Mouse (Mus musculus): ENCODE data around the gene Snx15. TPM values are rescaled to one million over a fixed set of nuclear protein-coding genes. Genes with fewer than 3 reads are reported as not detected.

The Snx15 gene
- total and polyA plus RNA-seq, 3 experiments = 15.3 to 15.7 (median 15.6) TPM

DNA sequence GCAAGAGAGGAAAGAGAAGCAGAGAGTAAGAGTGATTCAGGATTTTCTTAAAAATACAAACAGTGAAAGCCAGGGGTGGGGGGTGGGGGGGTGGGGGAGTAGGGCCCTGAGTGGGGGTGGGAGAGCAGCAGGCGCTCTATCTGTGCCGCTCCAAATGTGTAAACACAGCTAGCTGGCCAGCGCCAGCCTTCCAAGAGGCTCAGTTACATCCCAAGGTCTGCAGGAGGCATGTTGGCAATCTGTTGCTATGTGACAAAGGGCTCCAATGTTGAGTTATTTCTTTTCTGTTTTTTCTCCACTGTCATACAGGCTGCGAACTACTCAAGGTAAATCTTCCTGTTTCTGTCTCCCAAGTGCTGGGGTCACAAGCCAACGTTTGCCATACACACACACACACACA is 46.7 kb upstream of the Snx15 start:
- Histone ChIP-seq H3K9ac (ENCODE audit: insufficient read depth, low read depth) (no peak overlapping the region), H3K36me3 (replicated peaks in 1 of 2; ENCODE audit: control insufficient read depth in 1 of 2, insufficient read depth in 1 of 2, low read length in 1 of 2) (no peaks in the 10 kb centered on the region), H3K4me1 (ENCODE audit: control insufficient read depth in 1 of 2, insufficient read depth in 2 of 2) (no peaks in the 10 kb centered on the region), H3K27ac (ENCODE audit: insufficient read depth, low read depth) (no peak overlapping the region), H3K9me3 (replicated peaks; ENCODE audit: low read length) (no peaks in the 10 kb centered on the region), H3K4me2 (ENCODE audit: insufficient read depth, low read depth, poor library complexity, severe bottlenecking) (no peak overlapping the region), H3K79me2 (replicated peaks; ENCODE audit: control insufficient read depth, extremely low read depth, insufficient read depth, poor library complexity, severe bottlenecking) (no peaks in the 10 kb centered on the region), H3K27me3 (replicated peaks) (peaks cover 29% of the 10 kb centered on the region), H3K4me3 (replicated peaks in 1 of 3; ENCODE audit: low read depth in 2 of 3, low read length in 2 of 3, poor library complexity in 1 of 3) (no peak overlapping the region)
- dilution Hi-C loops (cut with MboI; ENCODE audit: extremely low pct_ligation_motif_present, extremely low pct_unique_long_range_greater_than_20kb, low sequenced_read_pairs) = no loop called here
- in situ Hi-C loops (cut with MboI; ENCODE audit: low pct_ligation_motif_present, low pct_unique_long_range_greater_than_20kb, low sequenced_read_pairs) = loop anchor here (25.0 kb wide), 1 partner anchor 138 kb away; the partner anchor contains the start of gene Cdc42bpg
- no peak for DNase-seq (ENCODE audit: extremely low read depth)
- TF ChIP-seq ELF1 (IDR thresholded peaks at IDR 0.05; ENCODE audit: low read depth, low read length) (no peak), POLR2AphosphoS2 (IDR thresholded peaks at IDR 0.05; ENCODE audit: low read depth, low read length) (no peak)

DNA sequence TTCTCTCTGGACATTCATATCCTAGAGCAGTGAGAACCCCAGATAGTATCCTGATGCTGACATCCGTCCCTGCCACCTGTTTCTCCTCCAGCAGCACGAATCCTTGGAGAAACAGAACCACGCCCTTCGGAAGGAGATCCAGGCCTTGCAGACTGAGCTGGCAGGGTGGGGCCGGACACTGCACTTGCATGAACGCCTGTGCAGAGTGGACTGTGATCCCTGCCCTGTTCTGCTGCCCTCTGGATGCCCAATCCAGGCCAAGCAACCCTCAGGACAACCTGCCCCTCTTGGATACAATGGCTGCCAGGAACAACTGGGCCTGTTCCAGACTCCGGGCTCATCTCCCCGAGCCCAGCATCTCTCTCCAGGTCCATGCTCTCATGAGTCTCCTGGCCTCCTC is 43.1 kb upstream of the Snx15 start:
- Histone ChIP-seq H3K4me3 (replicated peaks in 1 of 3; ENCODE audit: low read depth in 2 of 3, low read length in 2 of 3, poor library complexity in 1 of 3) (no peak overlapping the region), H3K4me1 (ENCODE audit: control insufficient read depth in 1 of 2, insufficient read depth in 2 of 2) (no peaks in the 10 kb centered on the region), H3K79me2 (replicated peaks; ENCODE audit: control insufficient read depth, extremely low read depth, insufficient read depth, poor library complexity, severe bottlenecking) (no peaks in the 10 kb centered on the region), H3K9ac (ENCODE audit: insufficient read depth, low read depth) (no peak overlapping the region), H3K27ac (ENCODE audit: insufficient read depth, low read depth) (no peak overlapping the region), H3K9me3 (replicated peaks; ENCODE audit: low read length) (peaks cover 4% of the 10 kb centered on the region), H3K27me3 (replicated peaks) (peaks cover 28% of the 10 kb centered on the region), H3K4me2 (ENCODE audit: insufficient read depth, low read depth, poor library complexity, severe bottlenecking) (no peak overlapping the region), H3K36me3 (replicated peaks in 1 of 2; ENCODE audit: control insufficient read depth in 1 of 2, insufficient read depth in 1 of 2, low read length in 1 of 2) (no peaks in the 10 kb centered on the region)
- dilution Hi-C loops (cut with MboI; ENCODE audit: extremely low pct_ligation_motif_present, extremely low pct_unique_long_range_greater_than_20kb, low sequenced_read_pairs) (no loop called here), in situ Hi-C loops (cut with MboI; ENCODE audit: low pct_ligation_motif_present, low pct_unique_long_range_greater_than_20kb, low sequenced_read_pairs) (loop anchor here (25.0 kb wide), 1 partner anchor 141 kb away; the partner anchor contains the start of gene Cdc42bpg)
- no peak for DNase-seq (ENCODE audit: extremely low read depth)
- TF ChIP-seq ZNF384 (IDR thresholded peaks at IDR 0.05; ENCODE audit: low read depth, low read length) (no peak), MAX (IDR thresholded peaks at IDR 0.05; ENCODE audit: low read length) (no peak), CHD2 (IDR thresholded peaks at IDR 0.05; ENCODE audit: low read length) (no peak), MAZ (IDR thresholded peaks at IDR 0.05; ENCODE audit: low read depth, low read length) (no peak), POLR2AphosphoS2 (IDR thresholded peaks at IDR 0.05; ENCODE audit: low read depth, low read length) (no peak), HCFC1 (IDR thresholded peaks at IDR 0.05; ENCODE audit: low read depth, low read length) (no peak), ZMIZ1 (IDR thresholded peaks at IDR 0.05; ENCODE audit: low read depth, low read length) (no peak), RAD21 (IDR thresholded peaks at IDR 0.05; ENCODE audit: low read depth, low read length) (no peak), ZKSCAN1 (IDR thresholded peaks at IDR 0.05; ENCODE audit: borderline replicate concordance, low read depth, low read length) (no peak), BHLHE40 (IDR thresholded peaks at IDR 0.05; ENCODE audit: low read depth, low read length) (no peak), MEF2A (IDR thresholded peaks at IDR 0.05; ENCODE audit: borderline replicate concordance, low read depth, low read length) (no peak), MXI1 (IDR thresholded peaks at IDR 0.05; ENCODE audit: low read depth, low read length) (no peak), PAX5 (IDR thresholded peaks at IDR 0.05; ENCODE audit: low read length) (no peak), USF1 (IDR thresholded peaks at IDR 0.05; ENCODE audit: low read depth, low read length) (no peak)

All from CH12.LX (cell line).